Mouse (Mus musculus): ENCODE measurements around the gene Mfsd6l.

DNA sequence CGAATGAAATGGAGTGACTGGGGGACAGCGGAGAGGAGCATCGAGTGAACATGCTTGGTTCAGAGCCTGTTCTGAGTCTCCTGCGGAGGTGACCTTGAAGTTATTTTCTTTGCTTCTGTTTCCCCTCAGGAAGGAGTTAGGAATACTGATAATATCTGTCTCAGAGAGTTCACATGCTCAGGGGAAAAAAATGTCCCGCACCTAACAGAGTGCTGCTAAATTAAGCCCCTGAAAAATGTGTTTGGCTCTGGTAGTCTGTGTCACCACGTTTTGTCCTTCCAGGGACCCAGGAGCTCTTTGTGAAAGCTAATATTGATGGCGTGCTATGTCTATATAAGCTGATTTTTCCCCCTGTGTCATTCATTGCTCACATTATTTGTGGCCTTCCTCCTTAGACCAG, 10.8 kb upstream of the Mfsd6l start:
- TF ChIP-seq TAL1 (IDR thresholded peaks at IDR 0.05; ENCODE audit: low read length) (no peak), GATA1 (IDR thresholded peaks at IDR 0.05; ENCODE audit: low read length) (no peak)

Data from erythroblast, embryonic 14.5 days (primary cell).